Mouse (Mus musculus): ENCODE data around the gene Atp2b1.

DNA sequence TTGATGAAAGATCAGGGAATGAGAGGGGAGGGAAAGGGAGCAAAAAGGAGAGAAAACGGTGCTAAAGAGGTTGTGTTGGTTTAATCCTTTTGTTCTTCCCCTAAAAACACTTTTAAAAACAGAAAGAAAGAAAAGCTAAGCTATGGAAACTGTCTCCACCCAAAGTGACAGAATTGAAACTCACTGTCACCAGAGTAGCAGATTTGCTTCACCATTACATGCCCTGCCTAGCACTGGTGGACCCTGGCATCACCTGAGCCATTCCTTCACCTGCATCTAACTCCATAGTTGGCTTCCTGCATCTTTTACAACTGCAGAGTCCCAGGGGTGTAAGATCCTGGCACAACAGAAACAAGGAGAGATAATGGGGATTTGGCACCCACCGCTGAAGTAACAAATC is 35.6 kb upstream of the Atp2b1 start:
- no peak for TF ChIP-seq GATA1 (IDR thresholded peaks at IDR 0.05; ENCODE audit: low read length)
- TF ChIP-seq TAL1 (IDR thresholded peaks at IDR 0.05; ENCODE audit: low read length), result no peak
